Mouse (Mus musculus) hindbrain, embryonic 12.5 days (tissue): Measurements from ENCODE around the gene Atp5e. TPM values are rescaled to one million over a fixed set of nuclear protein-coding genes. Genes with fewer than 3 reads are reported as not detected.

Experiments
- ATAC-seq: fragments of 200-750 bp; cut with Nextera tagmentation; 2 replicates; pipeline ENCODE4 v1.8.0; 2017; ENCODE audit warnings: moderate TSS enrichment; ENCODE audit not compliant: low FRiP score
- H3K27ac ChIP-seq: fragments of 300-500 bp; sonication (generic); 2 replicates; pipeline ENCODE4 v1.5.1; 2016; ENCODE audit warnings: mild to moderate bottlenecking
- H3K27me3 ChIP-seq: fragments of 300-500 bp; sonication (generic); 2 replicates; pipeline ENCODE4 v1.6.1; 2016; ENCODE audit warnings: mild to moderate bottlenecking
- H3K36me3 ChIP-seq: fragments of 300-500 bp; sonication (generic); 2 replicates; pipeline ENCODE4 v1.6.1; 2016; ENCODE audit warnings: mild to moderate bottlenecking
- H3K4me1 ChIP-seq: fragments of 300-500 bp; sonication (generic); 2 replicates; pipeline ENCODE4 v1.6.1; 2016
- H3K4me2 ChIP-seq: fragments of 300-500 bp; sonication (generic); replicated peaks from 2 replicates; pipeline ENCODE4 v1.6.1; 2016; ENCODE audit warnings: mild to moderate bottlenecking
- H3K4me3 ChIP-seq: fragments of 300-500 bp; sonication (generic); 2 replicates; pipeline ENCODE4 v1.5.1; 2016; ENCODE audit warnings: mild to moderate bottlenecking
- H3K9ac ChIP-seq: fragments of 300-500 bp; sonication (generic); 2 replicates; pipeline ENCODE4 v1.6.1; 2016; ENCODE audit warnings: mild to moderate bottlenecking, moderate library complexity
- H3K9me3 ChIP-seq: fragments of 300-500 bp; sonication (generic); replicated peaks from 2 replicates; pipeline ENCODE4 v1.6.1; 2016; ENCODE audit warnings: mild to moderate bottlenecking
- WGBS: fragments of 180-500 bp; shearing (Covaris S2); methylation state at CpG from one replicate; pipeline ENCODE4 v1.1.7; 2016; 5-methylcytosine and 5-hydroxymethylcytosine counted together
- polyA plus RNA-seq: library from polyadenylated mRNA; unstranded; fragments of >200 nt; fragmentation: Nextera tagmentation; extraction: Ambion mirVana; gene quantifications from 2 replicates; pipeline ENCODE4 v1.2.1, GENCODE M21; 2016

Gene Atp5e
- polyA plus RNA-seq, 1 experiment from 2014 or later = 802 TPM

GRCm38 (mm10) chr2:174445018-174445417, 18.9 kb downstream of the Atp5e start:
- Histone ChIP-seq H3K4me1 (peaks cover 12% of the 10 kb centered on the region; the same call in 1 of the 2 replicates), H3K9me3 (no peaks in the 10 kb centered on the region), H3K4me2 (no peak overlapping the region), H3K9ac (no peak overlapping the region), H3K4me3 (no peak overlapping the region), H3K27me3 (peaks cover under 1% of the 10 kb centered on the region; the same call in 1 of the 2 replicates), H3K36me3 (no peaks in the 10 kb centered on the region), H3K27ac (no peak overlapping the region)
- no peak for ATAC-seq
- 80% methylated on average over 6 of the region's 6 CpGs for WGBS

GRCm38 (mm10) chr2:174444359-174444758, 19.5 kb downstream of the Atp5e start:
- no peak overlapping the region for H3K4me2 ChIP-seq
- H3K27ac ChIP-seq = no peak overlapping the region
- no peaks in the 10 kb centered on the region for H3K9me3 ChIP-seq
- peaks cover 5% of the 10 kb centered on the region; the same call in 1 of the 2 replicates for H3K27me3 ChIP-seq
- H3K4me1 ChIP-seq = peaks cover 12% of the 10 kb centered on the region; the same call in 1 of the 2 replicates
- H3K36me3 ChIP-seq = no peaks in the 10 kb centered on the region
- WGBS = 79% methylated on average over 7 of the region's 7 CpGs
- ATAC-seq = no peak
- no peak overlapping the region for H3K9ac ChIP-seq
- no peak overlapping the region for H3K4me3 ChIP-seq

- Histone ChIP-seq H3K4me1 (peaks cover 24% of the 10 kb centered on the region), H3K9ac (no peak overlapping the region), H3K4me3 (no peak overlapping the region), H3K9me3 (no peaks in the 10 kb centered on the region), H3K36me3 (no peaks in the 10 kb centered on the region), H3K27me3 (peaks cover 5% of the 10 kb centered on the region; the same call in 1 of the 2 replicates), H3K27ac (no peak overlapping the region), H3K4me2 (no peak overlapping the region)
- ATAC-seq = no peak
- 43% methylated on average over 2 of the region's 2 CpGs for WGBS
Measured at GRCm38 (mm10) chr2:174443046-174443445, 20.9 kb downstream of the Atp5e start.

GRCm38 (mm10) chr2:174442460-174442859, 21.4 kb downstream of the Atp5e start:
- Histone ChIP-seq H3K4me1 (peaks cover 30% of the 10 kb centered on the region), H3K36me3 (no peaks in the 10 kb centered on the region), H3K27me3 (peaks cover 5% of the 10 kb centered on the region; the same call in 1 of the 2 replicates), H3K4me2 (no peak overlapping the region), H3K9me3 (no peaks in the 10 kb centered on the region), H3K4me3 (no peak overlapping the region), H3K27ac (no peak overlapping the region), H3K9ac (no peak overlapping the region)
- 86% methylated on average over 9 of the region's 9 CpGs for WGBS
- ATAC-seq = no peak

GRCm38 (mm10) chr2:174441898-174442297, 22.0 kb downstream of the Atp5e start:
- 81% methylated on average over 4 of the region's 4 CpGs for WGBS
- Histone ChIP-seq H3K27me3 (peaks cover 5% of the 10 kb centered on the region; the same call in 1 of the 2 replicates), H3K4me3 (no peak overlapping the region), H3K9ac (no peak overlapping the region), H3K9me3 (no peaks in the 10 kb centered on the region), H3K36me3 (no peaks in the 10 kb centered on the region), H3K27ac (no peak overlapping the region), H3K4me2 (no peak overlapping the region), H3K4me1 (peaks cover 31% of the 10 kb centered on the region)
- ATAC-seq = no peak

- H3K27ac ChIP-seq = no peak overlapping the region
- ATAC-seq = no peak
- peaks cover 25% of the 10 kb centered on the region for H3K4me1 ChIP-seq
- H3K4me2 ChIP-seq = no peak overlapping the region
- H3K9me3 ChIP-seq = no peaks in the 10 kb centered on the region
- H3K9ac ChIP-seq = no peak overlapping the region
- peaks cover 7% of the 10 kb centered on the region; the same call in 1 of the 2 replicates for H3K36me3 ChIP-seq
- no peak overlapping the region for H3K4me3 ChIP-seq
- H3K27me3 ChIP-seq = peaks cover 5% of the 10 kb centered on the region; the same call in 1 of the 2 replicates
- 77% methylated on average over 9 of the region's 9 CpGs for WGBS
Measured at GRCm38 (mm10) chr2:174439961-174440360, 23.9 kb downstream of the Atp5e start.

- Histone ChIP-seq H3K4me2 (peak overlapping the region; percentile 75), H3K9ac (peak overlapping the region; percentile 65; the same call in 1 of the 2 replicates), H3K9me3 (no peaks in the 10 kb centered on the region), H3K27ac (no peak overlapping the region), H3K4me1 (peaks cover 25% of the 10 kb centered on the region), H3K4me3 (no peak overlapping the region), H3K27me3 (peaks cover 5% of the 10 kb centered on the region; the same call in 1 of the 2 replicates), H3K36me3 (peaks cover 7% of the 10 kb centered on the region; the same call in 1 of the 2 replicates)
- 54% methylated on average over 5 of the region's 5 CpGs for WGBS
- ATAC-seq = no peak
Measured at GRCm38 (mm10) chr2:174439450-174439838, 24.5 kb downstream of the Atp5e start.

GRCm38 (mm10) chr2:174438737-174439449, 25.0 kb downstream of the Atp5e start, which contains the start of gene Ctsz:
Gene Ctsz, minus strand, starts transcription at chr2:174439039.
- Histone ChIP-seq H3K4me3 (peak within 1 kb of the TSS; percentile 51), H3K36me3 (peaks cover 7% of the 10 kb centered on the region; the same call in 1 of the 2 replicates), H3K4me1 (peaks cover 25% of the 10 kb centered on the region), H3K9ac (peak within 1 kb of the TSS; percentile 65), H3K27ac (0 out of 2 replicates have a peak within 1 kb of the TSS, but pooled peaks have one; percentile 55), H3K9me3 (no peaks in the 10 kb centered on the region), H3K4me2 (peak within 1 kb of the TSS; percentile 75), H3K27me3 (peaks cover 5% of the 10 kb centered on the region; the same call in 1 of the 2 replicates)
- under 1% methylated on average over 38 of the region's 38 CpGs for WGBS
- ATAC-seq = peak; percentile 81

- Histone ChIP-seq H3K9me3 (no peaks in the 10 kb centered on the region), H3K36me3 (peaks cover 13% of the 10 kb centered on the region; the same call in 1 of the 2 replicates), H3K27me3 (0 out of 2 replicates have a peak, but pooled peaks cover 5% of the 10 kb centered on the region), H3K4me1 (peaks cover 24% of the 10 kb centered on the region), H3K4me3 (peak overlapping the region; percentile 51), H3K27ac (0 out of 2 replicates have a peak overlapping the region, but pooled peaks have one; percentile 55), H3K4me2 (peak overlapping the region; percentile 75), H3K9ac (peak overlapping the region; percentile 65; the same call in 1 of the 2 replicates)
- WGBS = 69% methylated on average over 11 of the region's 11 CpGs
- ATAC-seq = no peak; the same call in none of the 2 replicates
Measured at GRCm38 (mm10) chr2:174438181-174438580, 25.7 kb downstream of the Atp5e start.

- WGBS = 97% methylated on average over 4 of the region's 4 CpGs
- Histone ChIP-seq H3K9ac (no peak overlapping the region), H3K27me3 (0 out of 2 replicates have a peak, but pooled peaks cover 5% of the 10 kb centered on the region), H3K9me3 (no peaks in the 10 kb centered on the region), H3K4me3 (no peak overlapping the region), H3K4me2 (peak overlapping the region; percentile 75), H3K27ac (no peak overlapping the region), H3K4me1 (peaks cover 21% of the 10 kb centered on the region), H3K36me3 (peaks cover 17% of the 10 kb centered on the region; the same call in 1 of the 2 replicates)
- no peak for ATAC-seq
Measured at GRCm38 (mm10) chr2:174437697-174437982, 26.3 kb downstream of the Atp5e start.

GRCm38 (mm10) chr2:174436916-174437696, 26.8 kb downstream of the Atp5e start:
- no peak for ATAC-seq
- WGBS = 96% methylated on average over 7 of the region's 7 CpGs
- Histone ChIP-seq H3K4me3 (no peak overlapping the region), H3K36me3 (peaks cover 20% of the 10 kb centered on the region; the same call in 1 of the 2 replicates), H3K27ac (no peak overlapping the region), H3K4me2 (no peak overlapping the region), H3K27me3 (0 out of 2 replicates have a peak, but pooled peaks cover 5% of the 10 kb centered on the region), H3K9ac (no peak overlapping the region), H3K9me3 (no peaks in the 10 kb centered on the region), H3K4me1 (peaks cover 21% of the 10 kb centered on the region)
